Mouse (Mus musculus) telencephalon, adult 2 months (tissue): ENCODE measurements at regions not wholly inside any gene's neighbourhood (a gene's known extent, or its start where the extent isn't known, plus 50 kb on each side); places are given as distances from the start of the nearest gene placed in this dataset.

Experiments
- DNase-seq: peaks from one replicate; pipeline ENCODE4 v3.0.0-alpha.2; 2011; ENCODE audit warnings: low read depth, low spot score

GRCm38 (mm10) chr11:84638353-84638752 is 113.0 kb upstream of the Lhx1 start:
- DNase-seq: no peak

GRCm38 (mm10) chr11:84637268-84637667 is 111.9 kb upstream of the Lhx1 start:
- DNase-seq: no peak

- no peak for DNase-seq
Measured at GRCm38 (mm10) chr11:84634990-84635389, 109.7 kb upstream of the Lhx1 start.

GRCm38 (mm10) chr11:84633300-84633699 is 108.0 kb upstream of the Lhx1 start:
- DNase-seq: no peak

- no peak for DNase-seq
Measured at GRCm38 (mm10) chr11:84628111-84628510, 102.8 kb upstream of the Lhx1 start.

- no peak for DNase-seq
Measured at GRCm38 (mm10) chr11:84627685-84628084, 102.3 kb upstream of the Lhx1 start.

- DNase-seq: no peak
Measured at GRCm38 (mm10) chr11:84627259-84627658, 101.9 kb upstream of the Lhx1 start.

- no peak for DNase-seq
Measured at GRCm38 (mm10) chr11:84624100-84624499, 98.8 kb upstream of the Lhx1 start.

- no peak for DNase-seq
Measured at GRCm38 (mm10) chr11:84619713-84620112, 94.4 kb upstream of the Lhx1 start.

- no peak for DNase-seq
Measured at GRCm38 (mm10) chr11:84618576-84618975, 93.2 kb upstream of the Lhx1 start.

GRCm38 (mm10) chr11:84612982-84613720 is 87.8 kb upstream of the Lhx1 start:
- DNase-seq: no peak

- DNase-seq: no peak
Measured at GRCm38 (mm10) chr11:84611625-84611879, 86.2 kb upstream of the Lhx1 start.

GRCm38 (mm10) chr11:84610774-84611624 is 85.7 kb upstream of the Lhx1 start:
- no peak for DNase-seq

GRCm38 (mm10) chr11:84604781-84605180 is 79.4 kb upstream of the Lhx1 start:
- DNase-seq: no peak

- no peak for DNase-seq
Measured at GRCm38 (mm10) chr11:84599267-84599841, 74.0 kb upstream of the Lhx1 start.

- peak; percentile 8 for DNase-seq
Measured at GRCm38 (mm10) chr11:84597572-84598295, 72.4 kb upstream of the Lhx1 start.

- DNase-seq: no peak
Measured at GRCm38 (mm10) chr11:84592715-84593339, 67.5 kb upstream of the Lhx1 start.

GRCm38 (mm10) chr11:84587107-84587506 is 61.8 kb upstream of the Lhx1 start:
- DNase-seq: no peak

GRCm38 (mm10) chr11:84585626-84586025 is 60.3 kb upstream of the Lhx1 start:
- DNase-seq: no peak

- no peak for DNase-seq
Measured at GRCm38 (mm10) chr11:84578805-84579541, 53.6 kb upstream of the Lhx1 start.
